Mouse (Mus musculus) embryonic facial prominence, embryonic 14.5 days (tissue): ENCODE data around the gene Bst1. TPM values are rescaled to one million over a fixed set of nuclear protein-coding genes. Genes with fewer than 3 reads are reported as not detected.

ENCODE experiments used
- ATAC-seq: fragments of 200-750 bp; cut with Nextera tagmentation; 2 replicates; pipeline ENCODE4 v1.8.0; 2017; ENCODE audit warnings: low read depth, moderate number of reproducible peaks, moderate TSS enrichment
- DNase-seq: peaks from one replicate; pipeline ENCODE4 v3.0.0-alpha.2; 2015; ENCODE audit warnings: low spot score
- H3K27ac ChIP-seq: fragments of 300-500 bp; sonication (generic); replicated peaks from 2 replicates; pipeline ENCODE4 v1.5.1; 2014; ENCODE audit warnings: low read depth, mild to moderate bottlenecking, low read length, moderate library complexity
- H3K27me3 ChIP-seq: fragments of 300-500 bp; sonication (generic); replicated peaks from 2 replicates; pipeline ENCODE4 v1.6.1; 2014; ENCODE audit warnings: low read length; ENCODE audit not compliant: control insufficient read depth, insufficient read depth
- H3K36me3 ChIP-seq: fragments of 300-500 bp; sonication (generic); 2 replicates; pipeline ENCODE4 v1.6.1; 2014; ENCODE audit warnings: low read length, mixed read lengths; ENCODE audit not compliant: control insufficient read depth, insufficient read depth
- H3K4me1 ChIP-seq: fragments of 300-500 bp; sonication (generic); 2 replicates; pipeline ENCODE4 v1.6.1; 2014; ENCODE audit warnings: antibody characterized with exemption, low read length; ENCODE audit not compliant: control insufficient read depth, insufficient read depth
- H3K4me2 ChIP-seq: fragments of 300-500 bp; sonication (generic); 2 replicates; pipeline ENCODE4 v1.6.1; 2014; ENCODE audit warnings: low read depth, mild to moderate bottlenecking, low read length, moderate library complexity, mixed read lengths
- H3K4me3 ChIP-seq: fragments of 300-500 bp; sonication (generic); 2 replicates; pipeline ENCODE4 v1.5.1; 2014; ENCODE audit warnings: low read depth, mild to moderate bottlenecking, low read length
- H3K9ac ChIP-seq: fragments of 300-500 bp; sonication (generic); 2 replicates; pipeline ENCODE4 v1.6.1; 2014; ENCODE audit warnings: low read depth, mild to moderate bottlenecking, low read length, moderate library complexity, mixed read lengths
- H3K9me3 ChIP-seq: fragments of 300-500 bp; sonication (generic); 2 replicates; pipeline ENCODE4 v1.6.1; 2016; ENCODE audit warnings: low read length; ENCODE audit not compliant: control insufficient read depth
- WGBS: fragments of 180-500 bp; shearing (Covaris S2); extraction: QIAGEN DNeasy Blood & Tissue Kit; methylation state at CpG from one replicate; pipeline ENCODE4 v1.1.7; 2014; 5-methylcytosine and 5-hydroxymethylcytosine counted together
- polyA plus RNA-seq: library from polyadenylated mRNA; unstranded; fragments of >200 nt; fragmentation: Nextera tagmentation; extraction: Ambion mirVana; gene quantifications from 2 replicates; pipeline ENCODE4 v1.2.1, GENCODE M21; 2014

Bst1 gene
- polyA plus RNA-seq, 1 experiment from 2014 or later = 0.47 TPM

- DNase-seq (no peak), ATAC-seq (no peak)
- WGBS = 57% methylated on average over 3 of the region's 3 CpGs
- Histone ChIP-seq H3K4me1 (no peaks in the 10 kb centered on the region), H3K9ac (no peak overlapping the region), H3K27me3 (no peaks in the 10 kb centered on the region), H3K27ac (no peak overlapping the region), H3K4me2 (no peak overlapping the region), H3K36me3 (no peaks in the 10 kb centered on the region), H3K4me3 (no peak overlapping the region), H3K9me3 (peaks cover 7% of the 10 kb centered on the region)
Measured at GRCm38 (mm10) chr5:43842576-43843155, 24.0 kb downstream of the Bst1 start.

GRCm38 (mm10) chr5:43845083-43845482 lies 26.4 kb downstream of the Bst1 start:
- no peak overlapping the region for H3K4me2 ChIP-seq
- no peak overlapping the region for H3K4me3 ChIP-seq
- H3K4me1 ChIP-seq = no peaks in the 10 kb centered on the region
- WGBS = 83% methylated on average over 5 of the region's 5 CpGs
- H3K27ac ChIP-seq = no peak overlapping the region
- ATAC-seq (no peak), DNase-seq (no peak)
- no peaks in the 10 kb centered on the region for H3K36me3 ChIP-seq
- H3K9me3 ChIP-seq = peaks cover 7% of the 10 kb centered on the region
- no peak overlapping the region for H3K9ac ChIP-seq
- H3K27me3 ChIP-seq = no peaks in the 10 kb centered on the region

GRCm38 (mm10) chr5:43845646-43846045 lies 27.0 kb downstream of the Bst1 start:
- WGBS = 38% methylated on average over 1 of the region's 1 CpGs
- Histone ChIP-seq H3K4me3 (no peak overlapping the region), H3K27ac (no peak overlapping the region), H3K4me1 (no peaks in the 10 kb centered on the region), H3K27me3 (no peaks in the 10 kb centered on the region), H3K9ac (no peak overlapping the region), H3K9me3 (peaks cover 7% of the 10 kb centered on the region), H3K36me3 (no peaks in the 10 kb centered on the region), H3K4me2 (no peak overlapping the region)
- DNase-seq = no peak
- 0 out of 2 replicates have a peak, but pooled peaks have one; percentile 9 for ATAC-seq

GRCm38 (mm10) chr5:43846227-43846626 lies 27.5 kb downstream of the Bst1 start:
- H3K9me3 ChIP-seq = peaks cover 7% of the 10 kb centered on the region
- H3K27me3 ChIP-seq = no peaks in the 10 kb centered on the region
- no peak overlapping the region for H3K4me3 ChIP-seq
- no peak overlapping the region for H3K9ac ChIP-seq
- H3K4me1 ChIP-seq = no peaks in the 10 kb centered on the region
- no peak overlapping the region for H3K4me2 ChIP-seq
- 5% methylated on average over 2 of the region's 2 CpGs for WGBS
- DNase-seq (peak; percentile 46), ATAC-seq (peak; percentile 73; the same call in 1 of the 2 replicates)
- H3K36me3 ChIP-seq = no peaks in the 10 kb centered on the region
- no peak overlapping the region for H3K27ac ChIP-seq

- Histone ChIP-seq H3K36me3 (no peaks in the 10 kb centered on the region), H3K4me2 (no peak overlapping the region), H3K4me1 (no peaks in the 10 kb centered on the region), H3K27ac (no peak overlapping the region), H3K9me3 (peaks cover 7% of the 10 kb centered on the region), H3K27me3 (no peaks in the 10 kb centered on the region), H3K9ac (no peak overlapping the region), H3K4me3 (no peak overlapping the region)
- DNase-seq (no peak), ATAC-seq (no peak)
Measured at GRCm38 (mm10) chr5:43847555-43847954, 28.9 kb downstream of the Bst1 start.

- WGBS = 89% methylated on average over 3 of the region's 3 CpGs
- ATAC-seq = no peak
Measured at GRCm38 (mm10) chr5:43848275-43848674, 29.6 kb downstream of the Bst1 start.

GRCm38 (mm10) chr5:43853096-43853867 lies 34.6 kb downstream of the Bst1 start:
- 0 out of 2 replicates have a peak overlapping the region, but pooled peaks have one; percentile 28 for H3K27ac ChIP-seq
- WGBS = 73% methylated on average over 11 of the region's 11 CpGs
- H3K9ac ChIP-seq = no peak overlapping the region
- DNase-seq = no peak
- no peaks in the 10 kb centered on the region for H3K4me1 ChIP-seq
- H3K4me2 ChIP-seq = no peak overlapping the region
- H3K4me3 ChIP-seq = no peak overlapping the region
- H3K27me3 ChIP-seq = no peaks in the 10 kb centered on the region
- H3K36me3 ChIP-seq = no peaks in the 10 kb centered on the region
- H3K9me3 ChIP-seq = peaks cover 7% of the 10 kb centered on the region; the same call in 1 of the 2 replicates
- no peak for ATAC-seq

More at GRCm38 (mm10) chr5:43848275-43848674, 29.6 kb downstream of the Bst1 start:
- Histone ChIP-seq H3K27me3 (no peaks in the 10 kb centered on the region), H3K27ac (no peak overlapping the region), H3K9ac (no peak overlapping the region), H3K4me2 (no peak overlapping the region), H3K4me3 (no peak overlapping the region), H3K36me3 (no peaks in the 10 kb centered on the region), H3K4me1 (no peaks in the 10 kb centered on the region), H3K9me3 (peaks cover 7% of the 10 kb centered on the region)
- DNase-seq = no peak

GRCm38 (mm10) chr5:43853868-43854488 lies 35.3 kb downstream of the Bst1 start:
- DNase-seq (no peak), ATAC-seq (no peak)
- Histone ChIP-seq H3K9me3 (peaks cover 7% of the 10 kb centered on the region; the same call in 1 of the 2 replicates), H3K27me3 (no peaks in the 10 kb centered on the region), H3K36me3 (no peaks in the 10 kb centered on the region), H3K4me3 (no peak overlapping the region), H3K9ac (no peak overlapping the region), H3K4me1 (no peaks in the 10 kb centered on the region), H3K4me2 (no peak overlapping the region), H3K27ac (no peak overlapping the region)
- WGBS = 77% methylated on average over 7 of the region's 7 CpGs
